Mouse (Mus musculus) lung, postnatal 0 days (tissue): ENCODE data around the gene Ywhaq. TPM values are rescaled to one million over a fixed set of nuclear protein-coding genes. Genes with fewer than 3 reads are reported as not detected.
A peak's percentile ranks its signal among the peaks of the same experiment; 100 is the strongest.

Experiments used
- ATAC-seq: fragments of 200-750 bp; cut with Nextera tagmentation; 2 replicates; pipeline ENCODE4 v1.8.0; 2017; ENCODE audit warnings: moderate library complexity
- DNase-seq: peaks from one replicate; pipeline ENCODE4 v3.0.0-alpha.2; 2016; ENCODE audit warnings: low spot score
- H3K27ac ChIP-seq: fragments of 300-500 bp; sonication (generic); 2 replicates; pipeline ENCODE4 v1.5.1; 2014; ENCODE audit warnings: antibody characterized with exemption, mild to moderate bottlenecking, low read length, mixed read lengths
- H3K27me3 ChIP-seq: fragments of 300-500 bp; sonication (generic); replicated peaks from 2 replicates; pipeline ENCODE4 v1.6.1; 2014; ENCODE audit warnings: low read length, mixed read lengths; ENCODE audit not compliant: insufficient read depth
- H3K36me3 ChIP-seq: fragments of 300-500 bp; sonication (generic); 2 replicates; pipeline ENCODE4 v1.6.1; 2014; ENCODE audit warnings: low read length, mixed read lengths; ENCODE audit not compliant: insufficient read depth
- H3K4me1 ChIP-seq: fragments of 300-500 bp; sonication (generic); 2 replicates; pipeline ENCODE4 v1.6.1; 2014; ENCODE audit warnings: antibody characterized with exemption, low read depth, low read length, mixed read lengths; ENCODE audit not compliant: insufficient read depth
- H3K4me2 ChIP-seq: fragments of 300-500 bp; sonication (generic); replicated peaks from 2 replicates; pipeline ENCODE4 v1.6.1; 2014; ENCODE audit warnings: low read depth, mild to moderate bottlenecking, low read length, moderate library complexity, mixed read lengths
- H3K4me3 ChIP-seq: fragments of 300-500 bp; sonication (generic); 2 replicates; pipeline ENCODE4 v1.5.1; 2014; ENCODE audit warnings: low read depth, low read length
- H3K9ac ChIP-seq: fragments of 300-500 bp; sonication (generic); replicated peaks from 2 replicates; pipeline ENCODE4 v1.6.1; 2014; ENCODE audit warnings: low read depth, mild to moderate bottlenecking
- H3K9me3 ChIP-seq: fragments of 300-500 bp; sonication (generic); 2 replicates; pipeline ENCODE4 v1.6.1; 2016; ENCODE audit warnings: low read length, mixed read lengths
- CTCF ChIP-seq: IDR thresholded peaks from 2 replicates; pipeline ENCODE4 v1.5.1; 2016; ENCODE audit warnings: antibody characterized with exemption, mild to moderate bottlenecking
- EP300 ChIP-seq: IDR thresholded peaks from 2 replicates; pipeline ENCODE4 v1.6.1; 2016; ENCODE audit warnings: antibody characterized with exemption, mild to moderate bottlenecking, control low read depth
- WGBS: fragments of 180-500 bp; shearing (Covaris S2); extraction: QIAGEN DNeasy Blood & Tissue Kit; methylation state at CpG from one replicate; pipeline ENCODE4 v1.1.7; 2014; 5-methylcytosine and 5-hydroxymethylcytosine counted together
- polyA plus RNA-seq: library from polyadenylated mRNA; unstranded; fragments of >200 nt; fragmentation: Nextera tagmentation; extraction: Ambion mirVana; gene quantifications from 2 replicates; pipeline ENCODE4 v1.2.1, GENCODE M21; 2015

The Ywhaq gene
- polyA plus RNA-seq, 1 experiment from 2014 or later, result 395 TPM

- DNase-seq, result no peak
- H3K4me3 ChIP-seq, result no peak overlapping the region
- no peak overlapping the region for H3K9ac ChIP-seq
- no peaks in the 10 kb centered on the region for H3K9me3 ChIP-seq
- H3K4me2 ChIP-seq, result no peak overlapping the region
- TF ChIP-seq CTCF, result no peak
- TF ChIP-seq EP300, result no peak
- no peaks in the 10 kb centered on the region for H3K36me3 ChIP-seq
- no peaks in the 10 kb centered on the region for H3K4me1 ChIP-seq
- WGBS, result 95% methylated on average over 2 of the region's 2 CpGs
- no peaks in the 10 kb centered on the region for H3K27me3 ChIP-seq
- no peak overlapping the region for H3K27ac ChIP-seq
- ATAC-seq, result no peak
Observed at GRCm38 (mm10) chr12:21451351-21451750, 33.9 kb upstream of the Ywhaq start.

GRCm38 (mm10) chr12:21443783-21444182, 26.3 kb upstream of the Ywhaq start:
- 87% methylated on average over 3 of the region's 3 CpGs for WGBS
- Histone ChIP-seq H3K27ac (no peak overlapping the region), H3K4me2 (no peak overlapping the region), H3K9ac (no peak overlapping the region), H3K4me3 (no peak overlapping the region), H3K36me3 (no peaks in the 10 kb centered on the region), H3K27me3 (no peaks in the 10 kb centered on the region), H3K4me1 (no peaks in the 10 kb centered on the region), H3K9me3 (no peaks in the 10 kb centered on the region)
- TF ChIP-seq EP300 (no peak), CTCF (no peak)
- DNase-seq, result no peak
- no peak for ATAC-seq

DNA sequence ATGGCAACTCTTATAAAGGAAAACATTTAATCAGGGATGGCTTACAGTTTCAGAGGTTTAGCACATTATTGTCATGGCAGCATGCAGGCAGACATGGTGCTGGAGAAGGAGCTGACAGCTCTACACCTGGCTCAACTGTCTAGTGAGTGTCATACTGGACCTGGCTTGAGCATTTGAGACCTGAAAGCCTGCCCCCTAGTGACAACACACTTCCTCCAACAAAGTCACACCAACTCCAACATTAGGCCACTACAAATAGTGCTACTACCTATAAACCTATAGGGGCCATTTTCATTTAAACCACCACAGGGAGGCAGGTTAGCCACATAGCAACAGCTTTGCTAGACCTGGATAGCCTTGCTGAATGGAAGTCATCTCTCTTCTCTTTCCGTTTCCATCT, 24.4 kb upstream of the Ywhaq start:
- no peak overlapping the region for H3K27ac ChIP-seq
- no peak for TF ChIP-seq EP300
- TF ChIP-seq CTCF, result peak; percentile 35
- H3K9ac ChIP-seq, result no peak overlapping the region
- H3K27me3 ChIP-seq, result no peaks in the 10 kb centered on the region
- ATAC-seq (no peak), DNase-seq (no peak)
- WGBS, result 100% methylated on average over 1 of the region's 1 CpGs
- no peak overlapping the region for H3K4me2 ChIP-seq
- no peaks in the 10 kb centered on the region for H3K9me3 ChIP-seq
- H3K4me3 ChIP-seq, result no peak overlapping the region
- H3K36me3 ChIP-seq, result no peaks in the 10 kb centered on the region
- H3K4me1 ChIP-seq, result no peaks in the 10 kb centered on the region

GRCm38 (mm10) chr12:21439428-21439827, 22.0 kb upstream of the Ywhaq start:
- ATAC-seq (no peak), DNase-seq (no peak)
- H3K36me3 ChIP-seq, result no peaks in the 10 kb centered on the region
- 54% methylated on average over 9 of the region's 9 CpGs for WGBS
- H3K27me3 ChIP-seq, result no peaks in the 10 kb centered on the region
- no peak overlapping the region for H3K4me3 ChIP-seq
- no peak overlapping the region for H3K4me2 ChIP-seq
- no peak overlapping the region for H3K27ac ChIP-seq
- no peaks in the 10 kb centered on the region for H3K4me1 ChIP-seq
- H3K9ac ChIP-seq, result no peak overlapping the region
- no peak for TF ChIP-seq CTCF
- TF ChIP-seq EP300, result no peak
- no peaks in the 10 kb centered on the region for H3K9me3 ChIP-seq

- 63% methylated on average over 4 of the region's 4 CpGs for WGBS
- Histone ChIP-seq H3K27ac (no peak overlapping the region), H3K4me3 (no peak overlapping the region), H3K4me1 (no peaks in the 10 kb centered on the region), H3K4me2 (no peak overlapping the region), H3K9me3 (no peaks in the 10 kb centered on the region), H3K36me3 (no peaks in the 10 kb centered on the region), H3K9ac (no peak overlapping the region), H3K27me3 (no peaks in the 10 kb centered on the region)
- TF ChIP-seq CTCF (no peak), EP300 (no peak)
- ATAC-seq (no peak), DNase-seq (no peak)
Observed at GRCm38 (mm10) chr12:21438750-21439394, 21.4 kb upstream of the Ywhaq start.

GRCm38 (mm10) chr12:21438294-21438693, 20.9 kb upstream of the Ywhaq start:
- Histone ChIP-seq H3K4me1 (no peaks in the 10 kb centered on the region), H3K9ac (no peak overlapping the region), H3K27me3 (no peaks in the 10 kb centered on the region), H3K36me3 (no peaks in the 10 kb centered on the region), H3K4me2 (no peak overlapping the region), H3K9me3 (no peaks in the 10 kb centered on the region), H3K4me3 (no peak overlapping the region), H3K27ac (no peak overlapping the region)
- no peak for TF ChIP-seq CTCF
- no peak for TF ChIP-seq EP300
- WGBS, result 64% methylated on average over 3 of the region's 3 CpGs
- DNase-seq (no peak), ATAC-seq (no peak)

- ATAC-seq (peak; percentile 88), DNase-seq (peak; percentile 81)
- Histone ChIP-seq H3K9ac (no peak overlapping the region), H3K4me2 (no peak overlapping the region), H3K27me3 (no peaks in the 10 kb centered on the region), H3K36me3 (no peaks in the 10 kb centered on the region), H3K9me3 (no peaks in the 10 kb centered on the region), H3K4me3 (no peak overlapping the region), H3K4me1 (no peaks in the 10 kb centered on the region), H3K27ac (no peak overlapping the region)
- 52% methylated on average over 8 of the region's 8 CpGs for WGBS
- peak; percentile 18; the same call in 1 of the 2 replicates for TF ChIP-seq EP300
- TF ChIP-seq CTCF, result no peak
Observed at GRCm38 (mm10) chr12:21431950-21432349, 14.5 kb upstream of the Ywhaq start.
